Mouse (Mus musculus) ovary, postnatal 10 days (tissue): ENCODE data around the gene Svep1.

Experiments used
- DNase-seq: peaks from one replicate; pipeline ENCODE4 v3.0.0; 2022; ENCODE audit warnings: low spot score

Gene Svep1

GRCm38 (mm10) chr4:58170430-58170829, 36.2 kb downstream of the Svep1 start:
- DNase-seq: no peak

- DNase-seq: no peak
Observed at GRCm38 (mm10) chr4:58169918-58170317, 36.7 kb downstream of the Svep1 start.

- no peak for DNase-seq
Observed at GRCm38 (mm10) chr4:58168366-58168765, 38.3 kb downstream of the Svep1 start.

- DNase-seq: no peak
Observed at GRCm38 (mm10) chr4:58165711-58166110, 40.9 kb downstream of the Svep1 start.

- no peak for DNase-seq
Observed at GRCm38 (mm10) chr4:58161901-58162300, 44.8 kb downstream of the Svep1 start.

- no peak for DNase-seq
Observed at GRCm38 (mm10) chr4:58159564-58159963, 47.1 kb downstream of the Svep1 start.

- no peak for DNase-seq
Observed at GRCm38 (mm10) chr4:58150301-58150700, 56.4 kb downstream of the Svep1 start.

GRCm38 (mm10) chr4:58149186-58149585, 57.5 kb downstream of the Svep1 start:
- no peak for DNase-seq

- DNase-seq: no peak
Observed at GRCm38 (mm10) chr4:58148547-58148946, 58.1 kb downstream of the Svep1 start.

GRCm38 (mm10) chr4:58146676-58147075, 60.0 kb downstream of the Svep1 start:
- no peak for DNase-seq

GRCm38 (mm10) chr4:58139764-58140556, 66.7 kb downstream of the Svep1 start:
- DNase-seq: no peak

- DNase-seq: no peak
Observed at GRCm38 (mm10) chr4:58139241-58139640, 67.4 kb downstream of the Svep1 start.

- DNase-seq: no peak
Observed at GRCm38 (mm10) chr4:58133610-58134309, 72.9 kb downstream of the Svep1 start.

- no peak for DNase-seq
Observed at GRCm38 (mm10) chr4:58129844-58130243, 76.8 kb downstream of the Svep1 start.

- no peak for DNase-seq
Observed at GRCm38 (mm10) chr4:58127024-58127423, 79.6 kb downstream of the Svep1 start.

- no peak for DNase-seq
Observed at GRCm38 (mm10) chr4:58115452-58115851, 91.2 kb downstream of the Svep1 start.

- DNase-seq: no peak
Observed at GRCm38 (mm10) chr4:58111008-58111407, 95.7 kb downstream of the Svep1 start.

- DNase-seq: no peak
Observed at GRCm38 (mm10) chr4:58109793-58110192, 96.9 kb downstream of the Svep1 start.

GRCm38 (mm10) chr4:58108364-58108763, 98.3 kb downstream of the Svep1 start:
- DNase-seq: no peak

- DNase-seq: no peak
Observed at GRCm38 (mm10) chr4:58097732-58098131, 108.9 kb downstream of the Svep1 start.

- no peak for DNase-seq
Observed at GRCm38 (mm10) chr4:58086738-58087137, 119.9 kb downstream of the Svep1 start.

GRCm38 (mm10) chr4:58086151-58086550, 120.5 kb downstream of the Svep1 start:
- no peak for DNase-seq

GRCm38 (mm10) chr4:58085340-58085739, 121.3 kb downstream of the Svep1 start:
- DNase-seq: no peak
